Mouse (Mus musculus): ENCODE measurements around the gene Ccr1.

DNA sequence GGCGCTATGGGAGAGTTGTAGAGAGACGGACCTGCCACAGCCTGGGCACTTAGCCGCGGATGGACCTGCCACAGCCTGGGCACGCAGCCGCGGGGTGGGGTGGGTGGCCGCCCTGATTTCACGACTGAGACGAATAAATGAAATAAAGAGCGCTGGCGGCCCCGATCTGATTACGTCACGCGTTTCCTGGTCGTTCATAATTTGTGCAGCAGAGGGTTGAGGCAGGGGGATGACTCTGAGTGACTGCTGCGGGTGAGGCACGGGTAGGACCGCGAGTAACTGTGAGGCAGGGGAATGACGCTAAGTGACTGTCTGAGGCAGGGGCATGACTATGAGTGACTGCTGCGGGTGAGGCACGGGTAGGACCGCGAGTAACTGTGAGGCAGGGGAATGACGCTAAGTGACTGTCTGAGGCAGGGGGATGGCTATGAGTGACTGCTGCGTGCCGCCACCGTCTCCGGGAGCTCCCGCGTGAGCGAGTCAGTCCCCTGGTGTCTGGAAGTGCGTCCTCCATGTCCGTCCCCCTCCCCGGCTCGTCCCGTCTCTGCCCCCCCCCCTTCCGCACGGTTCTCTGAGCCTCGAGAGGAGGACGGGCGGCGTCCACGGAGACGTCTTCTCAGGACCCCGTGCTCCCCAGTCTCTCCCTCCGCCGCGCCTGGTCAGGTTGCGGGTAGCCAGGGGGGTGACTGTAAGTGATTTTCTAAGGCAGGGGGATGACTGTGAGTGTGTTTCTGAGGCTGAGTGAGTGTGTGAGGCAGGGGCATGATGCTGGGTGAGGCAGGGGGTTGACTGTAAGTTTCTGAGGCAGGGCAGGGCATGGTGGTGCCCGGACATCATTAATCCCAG lies 45.1 kb downstream of the Ccr1 start:
- TF ChIP-seq POLR2A (IDR thresholded peaks at IDR 0.05; ENCODE audit: borderline replicate concordance, extremely low read depth, low read depth, low read length): no peak
- no peak for TF ChIP-seq CTCF (IDR thresholded peaks at IDR 0.05; ENCODE audit: insufficient read depth, low read length)
